Mouse (Mus musculus): Measurements from ENCODE around the gene Uqcc1. TPM values are rescaled to one million over a fixed set of nuclear protein-coding genes. Genes with fewer than 3 reads are reported as not detected.
A peak's percentile ranks its signal among the peaks of the same experiment; 100 is the strongest.

The Uqcc1 gene
- total and polyA plus RNA-seq, 2 experiments from 2014 or later, result 44.6 to 58.9 TPM

DNA sequence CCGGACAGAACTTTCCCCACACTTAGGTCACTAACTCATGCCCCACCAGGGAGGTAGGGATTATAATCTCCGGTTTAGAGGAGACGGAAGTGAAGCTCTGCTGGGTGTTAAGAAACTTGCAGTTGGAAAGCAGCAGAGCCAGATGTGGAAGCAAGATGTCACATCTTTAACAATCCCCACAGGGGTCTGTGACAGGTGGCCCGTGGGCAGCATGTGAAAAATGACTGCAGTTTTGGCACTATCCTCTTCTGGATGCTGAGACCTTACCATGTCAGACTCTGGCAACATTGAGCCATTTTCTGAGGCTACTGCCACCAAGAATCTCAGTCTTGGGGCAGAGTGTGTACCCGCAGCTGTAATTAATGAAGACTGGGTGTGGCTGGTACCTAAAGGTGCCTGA is 126.1 kb downstream of the Uqcc1 start:
- Histone ChIP-seq H3K36me3 (ENCODE audit: insufficient read depth, low read length) (peaks cover 31% of the 10 kb centered on the region), H3K27ac (ENCODE audit: low read depth, low read length) (no peak overlapping the region), H3K4me1 (ENCODE audit: insufficient read depth, low read length) (no peaks in the 10 kb centered on the region), H3K9ac (replicated peaks; ENCODE audit: low read length, poor library complexity, severe bottlenecking) (no peak overlapping the region), H3K9me3 (ENCODE audit: low read length) (no peaks in the 10 kb centered on the region), H3K27me3 (ENCODE audit: insufficient read depth, low read length) (no peaks in the 10 kb centered on the region), H3K4me2 (ENCODE audit: low read depth, low read length, poor library complexity, severe bottlenecking) (no peak overlapping the region), H3K4me3 (ENCODE audit: low read depth, low read length) (no peak overlapping the region)
- TF ChIP-seq CTCF (IDR thresholded peaks at IDR 0.05), result no peak
- 74% methylated on average over 5 of the region's 5 CpGs for WGBS
- ATAC-seq (ENCODE audit: low FRiP score) (no peak), DNase-seq (ENCODE audit: low spot score) (no peak)

DNA sequence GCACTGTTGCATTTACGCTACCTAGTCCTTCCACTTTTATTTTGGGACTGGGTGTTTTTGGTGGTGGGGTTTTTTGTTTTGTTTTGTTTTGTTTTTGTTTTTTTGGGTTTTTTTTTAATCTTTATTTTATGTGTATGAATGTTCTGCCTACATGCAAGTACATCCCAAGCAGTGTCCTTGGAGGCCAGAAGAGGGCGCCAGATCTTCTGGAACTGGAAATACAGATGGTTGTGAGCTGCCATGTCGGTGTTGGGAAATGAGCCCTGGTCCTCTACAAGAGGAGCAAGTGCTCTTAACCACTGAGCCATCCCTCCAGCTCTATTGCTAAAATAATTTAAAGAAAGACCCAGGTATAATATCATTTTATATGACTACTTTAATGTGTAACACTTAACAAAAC is 127.3 kb downstream of the Uqcc1 start:
- no peak overlapping the region for H3K4me3 ChIP-seq (ENCODE audit: low read depth, low read length)
- DNase-seq (ENCODE audit: low spot score), result no peak
- no peak overlapping the region for H3K27ac ChIP-seq (ENCODE audit: low read depth, low read length)
- WGBS, result 51% methylated on average over 3 of the region's 3 CpGs
- no peaks in the 10 kb centered on the region for H3K27me3 ChIP-seq (ENCODE audit: insufficient read depth, low read length)
- H3K9ac ChIP-seq (replicated peaks; ENCODE audit: low read length, poor library complexity, severe bottlenecking), result no peak overlapping the region
- no peaks in the 10 kb centered on the region for H3K4me1 ChIP-seq (ENCODE audit: insufficient read depth, low read length)
- no peak for ATAC-seq (ENCODE audit: low FRiP score)
- TF ChIP-seq CTCF (IDR thresholded peaks at IDR 0.05), result peak; percentile 55
- no peaks in the 10 kb centered on the region for H3K9me3 ChIP-seq (ENCODE audit: low read length)
- peaks cover 41% of the 10 kb centered on the region for H3K36me3 ChIP-seq (ENCODE audit: insufficient read depth, low read length)
- no peak overlapping the region for H3K4me2 ChIP-seq (ENCODE audit: low read depth, low read length, poor library complexity, severe bottlenecking)

- Histone ChIP-seq H3K27me3 (ENCODE audit: insufficient read depth, low read length) (no peaks in the 10 kb centered on the region), H3K36me3 (ENCODE audit: insufficient read depth, low read length) (peaks cover 48% of the 10 kb centered on the region), H3K4me1 (ENCODE audit: insufficient read depth, low read length) (no peaks in the 10 kb centered on the region), H3K27ac (ENCODE audit: low read depth, low read length) (no peak overlapping the region), H3K9ac (replicated peaks; ENCODE audit: low read length, poor library complexity, severe bottlenecking) (no peak overlapping the region), H3K9me3 (ENCODE audit: low read length) (no peaks in the 10 kb centered on the region), H3K4me3 (ENCODE audit: low read depth, low read length) (no peak overlapping the region), H3K4me2 (ENCODE audit: low read depth, low read length, poor library complexity, severe bottlenecking) (no peak overlapping the region)
- TF ChIP-seq CTCF (IDR thresholded peaks at IDR 0.05), result no peak
- ATAC-seq (ENCODE audit: low FRiP score), result no peak
- WGBS, result 52% methylated on average over 3 of the region's 3 CpGs
- DNase-seq (ENCODE audit: low spot score), result no peak
Measured at GRCm38 (mm10) chr2:155798613-155799012, 131.5 kb downstream of the Uqcc1 start.

Other genes with a start within 250 kb of the Uqcc1 start
- 148 and 155 TPM in 2 replicates for gene Trpc4ap, start 237.9 kb downstream of the Uqcc1 start, total RNA-seq (2014; rRNA removed)
- gene Trpc4ap, start 237.9 kb downstream of the Uqcc1 start, polyA plus RNA-seq (2015; fragmentation: Nextera tagmentation; extraction: Ambion mirVana), result 121 and 122 TPM in 2 replicates
- 41.1 and 44.5 TPM in 2 replicates for gene Edem2, start 200.8 kb downstream of the Uqcc1 start, total RNA-seq (2014; rRNA removed)
- gene Edem2, start 200.8 kb downstream of the Uqcc1 start, polyA plus RNA-seq (2015; fragmentation: Nextera tagmentation; extraction: Ambion mirVana), result 33.0 and 35.7 TPM in 2 replicates
- not detected in 2 replicates for gene Gm17581, start 194.4 kb downstream of the Uqcc1 start, total RNA-seq (2014; rRNA removed)
- gene Gm17581, start 194.4 kb downstream of the Uqcc1 start, polyA plus RNA-seq (2015; fragmentation: Nextera tagmentation; extraction: Ambion mirVana), result not detected in 2 replicates
- 1.5 TPM in 2 replicates for gene Procr, start 179.2 kb downstream of the Uqcc1 start, total RNA-seq (2014; rRNA removed)
- 2.5 and 2.9 TPM in 2 replicates for gene Procr, start 179.2 kb downstream of the Uqcc1 start, polyA plus RNA-seq (2015; fragmentation: Nextera tagmentation; extraction: Ambion mirVana)
- gene Mmp24, start 155.0 kb downstream of the Uqcc1 start, total RNA-seq (2014; rRNA removed), result 149 and 178 TPM in 2 replicates
- 12.3 and 14.1 TPM in 2 replicates for gene Mmp24, start 155.0 kb downstream of the Uqcc1 start, polyA plus RNA-seq (2015; fragmentation: Nextera tagmentation; extraction: Ambion mirVana)
- 35.2 TPM in 2 replicates for gene BC029722, start 110.9 kb downstream of the Uqcc1 start, total RNA-seq (2014; rRNA removed)
- 56.6 and 61.0 TPM in 2 replicates for gene BC029722, start 110.9 kb downstream of the Uqcc1 start, polyA plus RNA-seq (2015; fragmentation: Nextera tagmentation; extraction: Ambion mirVana)
- gene Eif6, start 103.4 kb downstream of the Uqcc1 start, total RNA-seq (2014; rRNA removed), result 80.7 and 85.4 TPM in 2 replicates
- gene Eif6, start 103.4 kb downstream of the Uqcc1 start, polyA plus RNA-seq (2015; fragmentation: Nextera tagmentation; extraction: Ambion mirVana), result 130 and 143 TPM in 2 replicates
- gene Fam83c, start 95.5 kb downstream of the Uqcc1 start, total RNA-seq (2014; rRNA removed), result not detected in 2 replicates
- gene Fam83c, start 95.5 kb downstream of the Uqcc1 start, polyA plus RNA-seq (2015; fragmentation: Nextera tagmentation; extraction: Ambion mirVana), result 0.07 TPM in 1 of 2 replicates, not detected in the other
- gene Gm15557, start 10.4 kb upstream of the Uqcc1 start, total RNA-seq (2014; rRNA removed), result not detected in 2 replicates
- gene Gm15557, start 10.4 kb upstream of the Uqcc1 start, polyA plus RNA-seq (2015; fragmentation: Nextera tagmentation; extraction: Ambion mirVana), result not detected in 2 replicates
- 1.5 and 2.0 TPM in 2 replicates for gene Gdf5, start 15.1 kb upstream of the Uqcc1 start, total RNA-seq (2014; rRNA removed)
- gene Gdf5, start 15.1 kb upstream of the Uqcc1 start, polyA plus RNA-seq (2015; fragmentation: Nextera tagmentation; extraction: Ambion mirVana), result 0.69 and 1.2 TPM in 2 replicates
- gene Cep250, start 26.1 kb upstream of the Uqcc1 start, total RNA-seq (2014; rRNA removed), result 14.1 and 19.2 TPM in 2 replicates
- gene Cep250, start 26.1 kb upstream of the Uqcc1 start, polyA plus RNA-seq (2015; fragmentation: Nextera tagmentation; extraction: Ambion mirVana), result 8.7 and 10.1 TPM in 2 replicates
- gene 6430550D23Rik, start 77.7 kb upstream of the Uqcc1 start, total RNA-seq (2014; rRNA removed), result 0.44 and 1.0 TPM in 2 replicates
- 0.27 and 0.75 TPM in 2 replicates for gene 6430550D23Rik, start 77.7 kb upstream of the Uqcc1 start, polyA plus RNA-seq (2015; fragmentation: Nextera tagmentation; extraction: Ambion mirVana)
- gene Ergic3, start 77.7 kb upstream of the Uqcc1 start, total RNA-seq (2014; rRNA removed), result 280 and 284 TPM in 2 replicates
- gene Ergic3, start 77.7 kb upstream of the Uqcc1 start, polyA plus RNA-seq (2015; fragmentation: Nextera tagmentation; extraction: Ambion mirVana), result 467 and 547 TPM in 2 replicates
- gene Fer1l4, start 122.6 kb upstream of the Uqcc1 start, total RNA-seq (2014; rRNA removed), result 0.19 TPM in 1 of 2 replicates, not detected in the other
- not detected in 2 replicates for gene Fer1l4, start 122.6 kb upstream of the Uqcc1 start, polyA plus RNA-seq (2015; fragmentation: Nextera tagmentation; extraction: Ambion mirVana)
- gene Spag4, start 134.9 kb upstream of the Uqcc1 start, total RNA-seq (2014; rRNA removed), result 8.1 and 15.2 TPM in 2 replicates
- gene Spag4, start 134.9 kb upstream of the Uqcc1 start, polyA plus RNA-seq (2015; fragmentation: Nextera tagmentation; extraction: Ambion mirVana), result 8.1 and 8.4 TPM in 2 replicates
- 30.0 and 34.1 TPM in 2 replicates for gene Cpne1, start 181.7 kb upstream of the Uqcc1 start, total RNA-seq (2014; rRNA removed)
- 13.7 and 13.8 TPM in 2 replicates for gene Cpne1, start 181.7 kb upstream of the Uqcc1 start, polyA plus RNA-seq (2015; fragmentation: Nextera tagmentation; extraction: Ambion mirVana)
- gene Rbm12, start 181.7 kb upstream of the Uqcc1 start, total RNA-seq (2014; rRNA removed), result 29.2 and 33.2 TPM in 2 replicates
- gene Rbm12, start 181.7 kb upstream of the Uqcc1 start, polyA plus RNA-seq (2015; fragmentation: Nextera tagmentation; extraction: Ambion mirVana), result 17.2 and 19.8 TPM in 2 replicates
- 54.1 and 56.8 TPM in 2 replicates for gene Gm28036, start 196.8 kb upstream of the Uqcc1 start, total RNA-seq (2014; rRNA removed)
- 10.1 and 10.8 TPM in 2 replicates for gene Gm28036, start 196.8 kb upstream of the Uqcc1 start, polyA plus RNA-seq (2015; fragmentation: Nextera tagmentation; extraction: Ambion mirVana)
- gene Romo1, start 213.7 kb upstream of the Uqcc1 start, total RNA-seq (2014; rRNA removed), result 89.4 and 107 TPM in 2 replicates
- 521 and 552 TPM in 2 replicates for gene Romo1, start 213.7 kb upstream of the Uqcc1 start, polyA plus RNA-seq (2015; fragmentation: Nextera tagmentation; extraction: Ambion mirVana)
- gene Nfs1, start 213.9 kb upstream of the Uqcc1 start, total RNA-seq (2014; rRNA removed), result 34.5 and 40.3 TPM in 2 replicates
- gene Nfs1, start 213.9 kb upstream of the Uqcc1 start, polyA plus RNA-seq (2015; fragmentation: Nextera tagmentation; extraction: Ambion mirVana), result 34.9 and 38.5 TPM in 2 replicates
- gene Rbm39, start 249.9 kb upstream of the Uqcc1 start, total RNA-seq (2014; rRNA removed), result 234 and 372 TPM in 2 replicates
- gene Rbm39, start 249.9 kb upstream of the Uqcc1 start, polyA plus RNA-seq (2015; fragmentation: Nextera tagmentation; extraction: Ambion mirVana), result 387 and 466 TPM in 2 replicates

All from midbrain, postnatal 0 days (tissue).